Mouse (Mus musculus) left cerebral cortex, postnatal 36 days (tissue): ENCODE measurements around the gene Shisa9. TPM values are rescaled to one million over a fixed set of nuclear protein-coding genes. Genes with fewer than 3 reads are reported as not detected.

Source experiments
- DNase-seq, 2 experiments: peaks; one replicate each; pipeline ENCODE4 v3.0.0; 2021 to 2022; ENCODE audit warnings: low spot score in 2 of 2, mixed read lengths in 1 of 2
- intact Hi-C: fragments of 180-260 bp; cut with DNase I; formaldehyde crosslinking; loops from one replicate; pipeline ENCODE4 v1.15.1; 2025
- total RNA-seq, 2 experiments: library from RNA; stranded (reverse); gene quantifications; 2 replicates each; pipeline ENCODE4 v1.2.3; 2021

Gene Shisa9
- total RNA-seq, 2 experiments from 2014 or later, result 54.0 to 69.8 TPM

DNA sequence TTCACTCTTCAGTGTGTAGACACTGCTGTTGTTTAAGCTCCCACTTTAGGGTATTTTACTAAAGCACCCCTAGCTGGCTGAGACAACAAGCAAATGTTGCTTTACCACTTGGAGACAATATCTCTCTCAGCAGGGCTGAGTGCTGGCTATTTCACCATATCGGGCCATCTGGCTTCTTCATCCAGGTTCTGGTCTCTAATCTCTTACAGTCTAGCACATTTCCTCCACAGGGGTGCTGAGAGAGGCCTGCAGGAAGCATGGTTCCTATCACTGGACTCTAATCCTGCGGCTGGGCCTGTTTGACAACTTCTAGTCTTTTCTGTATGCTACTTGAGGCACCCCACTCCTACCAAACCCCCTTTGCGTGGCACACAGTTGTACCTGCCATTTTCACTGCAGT is 51.7 kb downstream of the Shisa9 start:
- intact Hi-C loops, result no loop called here
- DNase-seq, result no peak

DNA sequence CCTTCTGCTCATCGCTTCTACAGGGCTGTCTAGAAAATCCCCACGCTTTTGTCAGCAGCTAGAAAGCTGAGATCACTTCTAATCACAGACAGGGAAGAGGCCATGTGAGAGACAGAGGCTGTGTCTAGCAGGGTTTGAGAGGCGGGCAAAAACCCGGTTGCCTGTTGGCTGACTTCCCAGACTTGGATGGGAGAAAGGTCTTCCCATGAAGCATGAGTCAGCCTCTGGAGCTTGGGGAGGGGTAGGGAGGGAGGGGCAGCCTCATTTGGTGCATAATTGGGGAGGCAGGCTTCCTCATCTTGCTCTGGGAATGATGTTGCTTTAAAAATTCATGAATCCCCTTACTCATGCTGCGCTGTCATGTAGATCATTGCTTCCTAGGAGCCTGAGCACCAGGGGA is 57.0 kb downstream of the Shisa9 start:
- intact Hi-C loops, result no loop called here
- peak in 1 of 2 experiments; percentile 17 for DNase-seq

DNA sequence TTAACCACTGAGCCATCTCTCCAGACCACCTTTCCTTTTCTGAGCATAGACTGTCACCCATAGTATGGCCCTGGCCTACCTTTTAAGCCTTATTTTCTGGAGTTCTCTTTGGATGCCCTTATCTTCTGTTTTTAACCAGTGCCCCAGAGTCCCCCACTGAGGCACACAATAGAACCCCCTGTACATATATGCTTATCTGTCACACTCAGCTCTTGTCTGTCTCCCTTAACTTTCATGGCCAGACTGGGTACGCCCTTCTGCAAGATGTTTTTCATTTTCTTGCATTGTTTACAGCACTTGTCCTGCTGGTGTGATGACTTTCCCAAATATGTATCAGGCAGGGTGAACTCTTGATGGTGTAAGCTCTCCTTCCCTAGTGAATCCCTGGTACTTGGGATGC is 68.1 kb downstream of the Shisa9 start:
- no peak for DNase-seq
- intact Hi-C loops, result no loop called here

DNA sequence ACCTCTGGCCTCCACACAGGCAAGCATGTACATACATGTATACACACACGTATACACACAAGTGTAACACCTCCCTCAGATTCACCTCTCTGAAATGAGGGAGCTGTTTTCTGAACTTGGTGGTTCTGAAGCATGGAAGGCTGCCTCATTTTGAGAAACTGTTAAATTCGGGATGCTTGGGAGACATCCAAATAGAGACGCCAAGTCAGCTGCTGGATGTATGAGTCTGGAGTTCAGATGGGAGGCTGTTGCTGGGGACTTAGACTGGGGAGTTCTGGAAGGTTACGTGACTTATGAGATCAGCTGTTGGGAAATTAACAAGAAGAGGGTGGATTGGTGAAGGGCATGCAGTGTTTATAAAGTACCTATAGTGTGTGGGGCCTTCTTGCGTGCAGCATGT is 88.7 kb downstream of the Shisa9 start:
- no peak for DNase-seq
- intact Hi-C loops, result no loop called here

DNA sequence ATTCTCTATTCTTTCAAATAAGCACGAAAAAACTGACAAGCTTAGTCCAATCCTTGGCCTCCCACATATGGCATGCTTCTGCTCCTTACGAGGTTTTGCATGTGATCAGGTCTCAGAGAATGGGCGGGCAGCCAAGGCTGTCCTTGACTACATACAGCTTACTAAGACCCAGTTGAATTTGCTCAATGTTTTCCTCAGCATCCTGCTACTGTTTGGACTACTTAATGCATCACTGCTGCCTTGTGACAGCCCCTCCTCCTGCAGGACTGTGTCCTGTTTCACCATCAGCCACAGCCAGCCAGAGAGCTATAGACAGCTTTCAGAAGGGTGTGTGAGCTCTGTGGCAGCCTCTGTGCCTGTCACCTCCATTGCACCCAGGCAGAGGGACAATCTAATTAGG is 92.4 kb downstream of the Shisa9 start:
- DNase-seq, result no peak
- intact Hi-C loops, result no loop called here

DNA sequence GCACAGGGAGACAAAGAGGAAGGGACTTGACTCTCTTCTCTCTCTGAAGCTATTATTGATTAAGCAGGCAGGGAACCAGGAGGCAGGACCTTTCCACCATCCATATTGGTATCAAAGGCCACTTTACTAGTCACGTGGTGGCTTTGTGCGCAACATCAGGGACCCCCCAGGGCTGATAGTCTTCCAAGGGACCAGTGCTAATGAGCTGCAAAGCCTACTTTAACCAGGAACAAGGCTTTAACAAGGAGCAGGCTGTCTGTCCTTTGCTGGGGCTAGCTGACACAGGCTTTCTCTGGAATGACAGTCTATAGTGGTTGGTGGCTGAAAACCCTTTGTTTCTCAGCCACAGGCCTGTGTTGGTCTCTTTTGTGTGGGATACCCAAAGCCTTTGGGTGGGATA is 92.8 kb downstream of the Shisa9 start:
- intact Hi-C loops, result no loop called here
- DNase-seq, result no peak

DNA sequence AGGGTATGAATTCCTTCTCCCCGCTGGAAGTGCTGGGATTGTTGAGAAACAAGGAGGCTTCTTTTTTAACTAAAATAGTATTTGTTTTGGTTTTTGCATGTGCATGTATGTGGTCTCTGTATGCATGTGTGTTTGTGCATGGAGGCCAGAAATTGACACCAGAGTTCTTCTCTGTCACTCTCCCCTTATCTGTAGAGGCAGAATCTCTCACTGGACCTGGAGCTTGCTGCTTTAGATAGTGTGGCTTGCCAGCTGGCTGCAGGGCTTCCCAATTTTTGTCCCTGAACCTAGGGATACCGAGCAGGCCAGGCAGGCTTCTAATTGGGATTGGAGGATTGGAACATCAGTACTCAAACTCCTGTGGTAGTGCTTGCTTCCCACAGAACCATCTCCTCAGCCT is 99.2 kb downstream of the Shisa9 start:
- DNase-seq, result no peak
- intact Hi-C loops, result no loop called here

DNA sequence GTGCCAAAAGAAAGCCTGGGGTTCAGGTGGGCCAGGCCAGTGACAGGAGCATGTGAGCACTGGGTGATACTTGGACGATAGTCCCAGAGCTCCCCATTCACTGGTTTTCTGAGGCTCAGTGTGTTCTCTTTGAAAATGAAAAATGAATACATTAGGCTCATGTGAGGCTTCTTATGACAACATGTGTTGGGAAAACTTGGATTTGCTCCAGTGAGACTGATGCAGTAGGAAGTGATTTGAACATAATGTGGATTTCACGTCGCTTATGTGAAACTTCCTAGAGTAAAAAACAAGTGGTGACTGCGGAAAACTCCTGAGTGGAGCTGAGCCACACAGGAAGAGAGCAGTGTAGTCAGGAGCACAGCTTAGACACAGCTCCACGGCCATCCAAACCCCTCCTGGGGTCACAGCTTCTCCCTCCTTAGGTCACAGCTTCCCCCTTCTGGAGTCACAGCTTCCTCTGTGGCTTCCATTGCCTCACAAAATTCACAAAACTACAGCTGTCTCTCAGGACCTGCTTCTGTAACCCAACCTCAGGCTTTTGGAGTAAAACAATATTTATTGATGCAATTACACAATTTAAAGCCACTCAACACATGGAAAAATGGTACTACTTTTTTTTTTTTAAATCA is 106.8 kb downstream of the Shisa9 start:
- intact Hi-C loops, result no loop called here
- no peak for DNase-seq

DNA sequence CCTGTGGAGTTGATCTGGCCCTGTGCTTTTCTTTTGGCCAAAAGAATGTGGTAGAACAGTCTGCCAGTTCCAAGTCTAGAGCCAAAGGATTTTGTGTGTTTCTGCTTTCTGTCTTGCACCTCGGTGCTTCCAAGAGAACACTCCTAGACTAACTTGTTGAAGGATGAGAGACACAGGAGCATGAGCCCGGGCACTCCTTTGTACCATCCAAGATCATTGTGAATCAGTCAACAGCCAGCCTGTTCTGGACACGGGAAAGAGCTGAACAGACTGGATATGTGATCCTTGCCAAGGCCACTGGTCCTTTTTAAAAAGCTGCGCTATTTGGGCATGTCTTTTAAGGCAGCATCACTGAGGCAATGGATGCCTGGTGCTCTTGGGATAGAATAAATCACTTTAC is 109.3 kb downstream of the Shisa9 start:
- intact Hi-C loops, result no loop called here
- DNase-seq, result no peak

DNA sequence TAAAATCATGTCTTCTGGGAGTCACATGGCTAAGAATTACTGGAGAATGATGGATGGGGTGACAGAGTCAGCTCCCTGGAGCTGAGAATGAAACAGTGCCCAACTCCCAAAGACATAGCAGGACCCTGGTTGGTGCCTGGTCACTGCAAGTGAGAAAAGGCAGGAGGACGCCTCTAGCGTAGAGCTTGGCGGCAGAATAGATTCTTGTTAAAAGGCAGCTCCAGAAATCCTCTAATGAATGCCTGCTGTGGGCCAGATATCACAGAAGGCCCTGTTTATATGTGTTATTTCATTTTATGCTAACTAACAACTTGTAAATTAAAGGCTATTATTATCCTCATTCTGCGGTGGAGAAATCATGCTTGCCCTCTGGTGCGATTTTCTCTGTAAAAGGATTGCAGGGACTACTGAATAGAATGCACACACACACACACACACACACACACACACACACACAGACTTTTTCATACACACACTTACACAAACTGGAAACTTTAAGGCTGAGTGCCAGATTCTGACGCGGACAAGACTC is 110.9 kb downstream of the Shisa9 start:
- no peak for DNase-seq

DNA sequence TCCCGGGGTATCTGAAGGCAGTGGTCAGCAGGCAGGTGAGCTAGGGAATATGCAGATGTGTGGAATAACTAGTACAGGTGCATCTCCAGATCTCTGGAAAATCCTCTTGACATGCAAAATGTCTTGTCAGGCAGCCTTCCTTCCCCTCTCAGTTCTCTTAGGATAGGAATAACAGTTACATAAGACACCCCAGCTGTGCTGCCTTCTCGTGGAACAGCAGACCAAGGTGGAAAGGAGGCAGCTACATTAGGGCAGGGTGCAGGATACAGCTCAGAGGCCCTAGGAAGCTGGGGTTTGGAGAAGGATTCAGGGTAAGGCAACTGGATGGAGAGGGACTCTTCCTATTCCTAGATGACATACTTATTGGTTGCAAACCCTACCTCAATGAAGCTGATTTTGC is 111.5 kb downstream of the Shisa9 start:
- intact Hi-C loops, result no loop called here
- no peak for DNase-seq

More for the DNA sequence above, 110.9 kb downstream of the Shisa9 start:
- intact Hi-C loops, result no loop called here

DNA sequence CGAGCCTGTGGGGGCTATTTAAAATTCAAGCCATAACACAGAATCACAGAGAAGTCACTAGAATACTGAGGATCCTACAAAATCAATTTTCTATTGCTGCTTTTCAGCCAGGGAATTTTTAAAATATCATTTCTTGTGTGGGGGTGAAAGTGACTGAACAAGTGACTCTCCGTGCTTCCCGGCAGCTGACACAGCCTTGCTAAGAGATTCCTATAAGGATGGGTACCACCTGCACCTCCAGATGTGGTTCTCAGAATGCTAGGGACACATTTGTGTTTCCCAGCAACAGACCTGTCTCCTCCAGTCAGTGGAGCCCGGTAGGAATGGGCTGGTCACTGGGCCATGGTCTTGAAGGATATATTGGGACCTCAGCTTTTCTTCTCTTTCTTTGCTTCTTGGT is 124.5 kb downstream of the Shisa9 start:
- intact Hi-C loops, result no loop called here
- no peak for DNase-seq

DNA sequence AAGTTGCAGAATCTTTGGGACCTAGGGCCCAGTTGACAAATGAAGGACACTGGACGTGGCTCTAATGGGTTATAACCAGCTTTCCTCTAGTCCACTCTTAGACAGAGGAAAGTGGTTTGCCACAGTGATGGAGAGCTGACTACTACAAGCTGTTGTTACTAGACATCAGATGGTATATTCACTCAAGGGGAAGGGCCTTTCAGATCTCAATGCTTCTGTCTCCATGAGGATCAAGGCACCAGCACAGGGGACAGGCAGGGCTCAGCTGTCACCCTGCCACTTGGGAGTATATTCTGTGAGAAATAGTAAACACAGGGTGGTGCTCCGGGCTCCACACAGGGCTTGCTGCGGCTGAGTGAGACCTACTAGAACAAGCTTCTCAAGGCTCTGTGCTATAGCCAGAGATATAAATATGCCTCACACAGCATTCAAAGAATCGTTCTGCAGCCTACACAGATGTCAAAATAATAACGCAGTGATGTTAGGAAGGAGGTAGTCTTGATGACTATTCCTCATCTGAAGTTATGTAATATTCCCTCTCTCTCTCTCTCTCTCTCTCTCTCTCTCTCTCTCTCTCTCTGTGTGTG is 127.0 kb downstream of the Shisa9 start:
- DNase-seq, result no peak
- intact Hi-C loops, result loop anchor here (10.0 kb wide), 1 partner anchor 126 kb away; the partner anchor contains the start of gene Shisa9

DNA sequence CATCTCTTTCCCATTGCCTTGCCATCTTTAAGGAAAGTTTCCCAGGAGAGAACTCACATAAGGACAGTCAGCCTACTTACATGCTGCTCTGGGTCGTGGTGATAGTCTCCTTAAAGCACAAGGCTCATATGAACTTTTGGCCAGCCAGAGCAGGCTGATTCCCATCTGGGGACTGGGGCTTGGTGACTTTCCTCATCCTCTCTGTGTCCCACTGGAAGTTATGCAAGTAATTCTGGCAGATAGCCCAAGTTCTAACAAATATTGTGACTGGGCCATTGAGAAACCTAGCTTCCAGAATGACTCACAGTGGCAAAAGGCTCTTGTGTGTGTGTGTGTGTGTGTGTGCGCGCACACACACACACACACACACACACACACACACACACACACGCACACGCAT is 130.5 kb downstream of the Shisa9 start:
- intact Hi-C loops, result loop anchor here (2.0 to 10.0 kb wide), 2 partner anchors 100 to 130 kb away; partner anchors contain the start of gene Shisa9
- DNase-seq, result no peak

DNA sequence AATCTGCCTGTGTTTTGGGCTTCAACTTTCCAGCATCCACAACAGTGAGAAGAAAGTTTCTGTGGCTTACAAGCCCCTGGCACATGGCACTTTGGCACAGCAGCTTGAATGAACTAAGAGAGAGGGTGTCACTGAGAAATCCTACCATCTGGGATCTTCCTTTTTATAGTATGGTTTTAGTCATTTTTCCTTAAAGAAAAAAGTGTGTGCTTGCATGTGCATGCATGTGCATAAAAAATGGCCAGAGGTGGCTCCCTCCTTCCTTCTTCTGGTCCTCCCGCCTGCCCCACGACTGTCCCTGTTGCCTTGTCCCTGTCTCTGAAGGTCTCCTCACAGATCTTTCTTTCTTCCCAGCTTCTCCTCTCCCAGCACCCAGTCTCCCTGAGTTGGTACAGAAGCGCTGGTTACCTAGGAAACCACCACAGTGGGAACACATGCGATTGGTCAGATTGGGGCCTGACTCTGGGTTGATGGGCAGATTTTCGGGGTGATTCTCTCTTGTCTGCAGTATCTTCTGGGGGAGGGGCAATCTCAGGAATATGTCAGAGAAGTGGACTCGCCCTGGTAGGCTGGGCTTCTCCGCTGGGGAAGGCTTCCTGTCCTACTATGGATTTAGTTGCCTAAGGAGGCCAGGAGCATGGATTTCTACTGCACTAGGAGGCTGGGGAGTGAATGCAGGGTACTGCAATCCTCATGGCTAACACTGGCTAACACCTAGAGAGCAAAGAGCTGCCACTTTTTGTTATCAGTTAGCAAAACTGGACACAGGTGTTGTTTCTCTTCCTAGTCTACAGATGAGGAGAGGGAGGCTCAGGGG is 131.3 kb downstream of the Shisa9 start:
- intact Hi-C loops, result loop anchor here (2.0 to 10.0 kb wide), 3 partner anchors 87 to 130 kb away; partner anchors contain the start of gene Shisa9
- DNase-seq, result peak; percentile 70 to 71

DNA sequence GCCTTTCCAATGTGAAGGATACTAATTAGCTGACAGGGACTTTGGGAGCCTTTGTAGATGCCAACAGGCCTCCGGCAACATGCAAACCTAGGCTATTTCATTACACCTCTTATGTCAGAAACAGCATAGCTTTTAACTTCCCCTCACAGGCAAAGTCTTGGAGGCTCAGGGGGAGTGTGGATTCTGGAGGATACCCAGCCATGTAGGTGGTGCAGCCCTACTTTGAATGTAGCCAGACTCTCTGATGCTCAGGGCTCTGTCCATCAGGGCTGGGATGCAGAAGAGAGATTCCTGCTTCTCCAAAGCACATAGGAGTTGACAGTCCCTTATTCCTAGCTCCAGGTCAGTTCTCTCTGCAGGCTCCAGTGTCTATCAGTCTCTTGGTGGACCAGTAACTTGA is 133.0 kb downstream of the Shisa9 start:
- intact Hi-C loops, result loop anchor here (5.0 to 10.0 kb wide), 2 partner anchors 85 to 132 kb away; partner anchors contain the start of gene Shisa9
- no peak for DNase-seq

DNA sequence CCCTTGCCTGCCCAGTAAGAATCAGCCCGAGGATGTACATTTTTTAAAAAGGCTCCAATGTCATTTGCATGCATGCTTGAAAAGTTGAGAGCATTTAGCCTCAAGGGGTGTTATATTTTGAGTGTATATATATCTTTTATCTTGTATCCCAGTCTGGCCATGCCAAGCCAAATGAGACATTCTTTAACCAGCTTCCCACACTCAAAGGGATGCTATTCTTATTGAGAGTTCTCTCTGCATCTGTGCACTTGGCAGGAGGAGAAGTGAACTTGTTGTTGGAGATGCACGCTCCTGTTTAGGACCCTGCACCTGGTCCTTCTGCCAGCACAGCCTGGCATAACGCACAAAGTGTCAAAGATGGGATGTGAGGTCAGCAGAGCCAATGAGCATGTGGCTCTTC is 135.6 kb downstream of the Shisa9 start:
- intact Hi-C loops, result loop anchor here (5.0 to 10.0 kb wide), 2 partner anchors 83 to 135 kb away; partner anchors contain the start of gene Shisa9
- no peak for DNase-seq

DNA sequence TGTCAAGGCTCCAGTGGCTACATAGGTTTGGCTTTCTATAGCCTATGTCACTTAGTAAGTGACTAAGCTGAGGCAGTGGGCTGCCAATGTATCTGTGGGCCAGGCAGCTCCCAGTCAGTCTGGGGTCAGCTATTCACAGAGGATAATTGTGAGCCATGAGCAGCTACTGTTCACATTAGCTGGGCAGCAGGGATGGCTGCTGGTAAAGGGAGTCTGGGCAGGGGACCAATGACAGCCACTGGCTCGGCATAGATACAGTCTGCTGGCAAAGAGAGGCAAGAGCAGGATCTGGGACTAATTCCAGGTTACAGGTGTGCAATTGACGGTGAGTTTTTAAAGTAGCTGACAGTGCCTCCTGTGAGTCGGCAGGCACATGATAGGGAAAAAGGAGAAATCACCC is 145.9 kb downstream of the Shisa9 start:
- DNase-seq, result no peak

DNA sequence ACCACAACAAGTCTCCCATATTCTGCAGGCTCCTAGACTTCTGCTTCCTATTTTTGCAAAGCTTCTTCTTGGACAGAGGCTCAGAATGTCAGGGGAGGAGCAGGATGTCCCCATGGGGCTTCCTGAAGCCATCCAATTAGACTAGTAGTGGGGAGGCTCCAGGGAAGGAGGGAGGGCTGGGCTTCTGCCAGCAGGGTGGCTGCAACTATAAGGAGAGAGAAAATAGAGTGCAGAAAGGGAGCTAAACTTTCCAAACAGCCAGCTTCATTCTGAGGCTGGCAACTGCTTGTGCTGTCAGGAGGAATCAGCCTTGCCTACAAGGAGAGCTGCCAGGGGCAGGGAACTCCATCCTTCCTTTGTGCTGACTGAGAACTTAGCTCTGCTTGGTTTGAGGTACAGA is 162.8 kb downstream of the Shisa9 start:
- DNase-seq, result peak; percentile 8 to 24
- intact Hi-C loops, result no loop called here

More for the DNA sequence above, 145.9 kb downstream of the Shisa9 start:
- intact Hi-C loops, result no loop called here

DNA sequence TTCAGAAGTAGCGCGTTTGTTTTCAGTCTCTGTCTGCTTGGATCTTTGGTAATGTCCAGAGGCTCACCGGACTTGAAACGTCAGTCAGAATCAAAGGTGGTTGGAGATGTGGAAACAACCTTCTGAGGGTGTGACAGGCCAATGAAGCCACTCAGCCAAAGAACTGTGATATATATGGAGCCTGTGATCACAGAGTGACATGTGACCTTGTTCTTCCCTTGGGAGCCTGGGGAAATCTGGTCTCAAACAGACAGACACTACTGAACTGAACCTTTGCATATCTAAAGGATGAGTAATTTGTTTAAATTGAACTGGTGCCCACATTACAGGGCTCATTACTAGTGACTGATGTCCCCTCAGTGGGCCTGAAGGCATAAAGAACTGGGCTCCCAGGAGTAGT is 168.1 kb downstream of the Shisa9 start:
- no peak for DNase-seq
- intact Hi-C loops, result no loop called here
